Mouse (Mus musculus) cerebellum, adult 11 months (tissue): ENCODE data around the gene Rbm8a.

Experiments used
- DNase-seq: peaks from one replicate; pipeline ENCODE4 v3.0.0; 2022

The Rbm8a gene

DNA sequence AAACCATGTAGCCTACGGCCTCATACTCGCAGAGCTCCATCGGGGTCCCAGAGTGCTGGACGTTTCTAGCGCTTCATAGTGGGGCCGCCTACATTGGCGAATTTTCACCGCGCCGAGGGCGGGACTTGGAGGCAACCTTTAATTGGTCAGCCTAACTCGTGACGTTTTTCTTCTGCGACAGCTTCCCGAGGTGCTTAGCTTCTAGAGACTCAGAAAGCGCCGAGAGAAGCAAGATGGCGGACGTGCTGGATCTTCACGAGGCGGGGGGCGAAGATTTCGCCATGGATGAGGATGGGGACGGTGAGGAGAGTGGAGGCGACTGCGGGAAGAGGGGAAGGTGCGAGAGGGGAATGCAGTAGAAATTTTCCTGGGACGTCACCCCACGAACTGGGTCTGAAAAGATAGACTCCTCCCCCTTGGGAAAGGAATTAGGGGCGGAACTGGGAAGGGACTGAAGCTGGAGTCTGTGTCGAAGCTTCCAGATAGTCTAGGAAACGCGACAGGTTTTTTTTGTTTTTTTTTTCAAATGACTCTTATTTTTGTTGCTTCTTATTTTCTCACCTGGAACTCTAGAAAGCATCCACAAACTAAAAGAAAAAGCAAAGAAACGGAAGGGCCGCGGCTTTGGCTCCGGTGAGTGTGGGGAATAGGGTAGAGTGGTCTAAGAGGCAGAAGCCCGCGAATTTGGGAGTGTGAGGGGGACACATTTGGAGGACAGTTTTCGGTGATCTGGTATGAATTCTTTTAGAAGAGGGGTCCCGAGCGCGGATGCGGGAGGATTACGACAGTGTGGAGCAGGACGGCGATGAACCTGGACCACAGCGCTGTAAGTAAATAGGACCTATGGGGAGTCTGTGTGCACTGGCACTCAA, at the start of gene Rbm8a:
Gene Rbm8a (plus strand): TSS at position 205 of the 872 bp plus-strand sequence.
- DNase-seq: peak; percentile 93

DNA sequence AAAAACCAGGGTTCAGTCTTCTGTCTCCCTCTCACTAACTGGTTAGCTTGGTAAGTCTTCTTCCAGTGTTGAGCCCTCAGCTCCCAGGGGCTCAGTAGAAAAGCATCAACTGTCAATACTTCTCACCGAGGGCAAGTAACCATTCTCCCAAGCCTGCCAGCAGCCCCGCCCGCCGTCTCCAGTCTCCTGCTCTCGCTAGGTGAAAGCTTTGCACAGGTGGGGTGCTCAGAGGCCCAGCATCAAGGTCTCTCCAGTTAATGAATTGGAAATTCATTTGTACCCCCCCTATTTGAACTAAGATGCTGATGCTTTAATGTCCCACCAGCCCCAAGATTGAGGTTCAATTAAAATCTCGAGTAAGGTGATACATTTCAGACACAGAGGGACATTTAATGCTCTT, 48.6 kb upstream of the Rbm8a start:
- DNase-seq: no peak

DNA sequence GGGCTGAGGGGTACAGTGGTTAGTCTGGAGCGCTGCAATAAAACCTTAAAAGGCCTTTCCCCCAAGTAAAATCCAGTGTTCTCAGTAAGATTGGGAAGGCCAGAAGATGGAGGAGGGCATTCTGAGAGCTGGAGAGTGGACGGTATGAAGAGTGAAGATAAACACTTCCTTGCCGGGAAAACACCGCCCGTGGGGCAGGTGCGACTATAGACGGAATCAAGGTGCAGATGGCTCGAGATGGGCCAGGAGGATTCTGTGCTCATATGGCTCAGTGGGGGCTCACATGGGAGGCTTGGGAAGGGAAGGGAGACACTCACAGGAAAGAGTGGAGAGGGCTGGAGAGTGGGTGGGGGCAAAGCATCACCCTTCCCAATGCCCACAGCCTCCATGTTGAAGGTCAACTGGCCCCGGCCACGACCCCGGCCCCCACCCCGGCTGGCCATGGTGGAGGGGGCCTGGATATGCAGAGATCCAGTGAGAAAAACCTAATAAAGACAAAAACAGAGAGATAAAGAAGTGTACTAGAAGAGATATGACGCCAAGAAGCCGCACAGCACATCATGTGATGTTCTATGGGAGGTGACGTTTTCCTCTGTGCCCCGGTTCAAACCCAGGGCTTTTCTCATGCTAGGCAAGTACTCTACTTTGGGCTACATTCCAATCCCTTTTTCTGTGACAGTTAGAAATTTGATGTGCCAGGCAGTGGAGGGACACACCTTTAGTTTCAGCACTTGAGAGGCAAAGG, 47.8 kb upstream of the Rbm8a start:
- no peak for DNase-seq

DNA sequence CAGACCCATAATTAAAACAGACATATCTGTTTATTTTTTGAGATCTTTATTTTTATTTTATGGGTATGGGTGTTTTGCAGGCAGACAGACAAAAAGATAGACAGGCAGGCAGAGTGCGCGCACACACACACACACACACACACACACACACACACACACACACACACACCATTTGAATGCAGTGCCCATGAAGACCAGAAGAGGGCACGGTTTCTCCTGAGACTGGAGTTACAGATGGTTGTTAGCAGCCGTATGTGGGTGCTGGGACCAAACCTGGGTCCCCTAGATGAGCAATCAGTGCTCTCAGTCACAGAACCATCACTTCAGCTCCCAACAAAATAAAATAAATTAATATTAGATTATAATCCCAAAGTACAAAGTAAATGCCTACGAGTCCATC, 46.3 kb upstream of the Rbm8a start:
- no peak for DNase-seq

DNA sequence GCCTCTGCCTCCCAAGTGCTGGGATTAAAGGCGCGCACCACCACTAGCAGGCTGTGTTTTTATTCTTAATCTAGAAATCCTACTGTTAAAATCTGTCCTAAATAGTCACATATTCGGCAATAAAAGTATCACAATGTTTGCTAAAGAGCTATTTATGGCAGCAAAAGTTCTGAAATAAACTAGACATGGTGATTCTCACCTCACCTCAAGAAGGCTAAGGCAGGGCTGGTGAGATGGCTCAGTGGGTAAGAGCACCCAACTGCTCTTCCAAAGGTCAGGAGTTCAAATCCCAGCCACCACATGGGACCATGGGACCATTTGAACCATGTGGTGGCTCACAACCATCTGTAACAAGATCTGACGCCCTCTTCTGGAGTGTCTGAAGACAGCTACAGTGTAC, 39.1 kb upstream of the Rbm8a start:
- DNase-seq: no peak

DNA sequence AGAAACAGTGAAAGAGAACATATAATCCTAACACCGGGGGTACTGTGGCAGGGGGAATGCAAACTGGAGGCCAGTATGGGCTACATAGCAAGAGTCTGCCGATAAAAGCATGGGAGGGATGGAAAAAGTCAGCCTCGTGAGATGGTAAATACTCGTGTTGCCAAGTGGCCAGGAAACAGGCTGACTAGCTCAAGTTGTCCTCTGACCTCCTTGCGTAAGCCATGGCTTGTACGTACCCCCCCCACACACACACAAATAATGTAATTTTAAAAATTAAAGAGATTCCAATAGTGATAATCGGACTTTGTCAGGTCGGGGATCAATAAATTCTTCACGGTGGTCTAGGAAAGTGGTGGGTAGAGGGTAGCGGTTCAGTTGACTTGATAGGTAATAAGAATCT, 36.4 kb upstream of the Rbm8a start:
- peak; percentile 45 for DNase-seq

DNA sequence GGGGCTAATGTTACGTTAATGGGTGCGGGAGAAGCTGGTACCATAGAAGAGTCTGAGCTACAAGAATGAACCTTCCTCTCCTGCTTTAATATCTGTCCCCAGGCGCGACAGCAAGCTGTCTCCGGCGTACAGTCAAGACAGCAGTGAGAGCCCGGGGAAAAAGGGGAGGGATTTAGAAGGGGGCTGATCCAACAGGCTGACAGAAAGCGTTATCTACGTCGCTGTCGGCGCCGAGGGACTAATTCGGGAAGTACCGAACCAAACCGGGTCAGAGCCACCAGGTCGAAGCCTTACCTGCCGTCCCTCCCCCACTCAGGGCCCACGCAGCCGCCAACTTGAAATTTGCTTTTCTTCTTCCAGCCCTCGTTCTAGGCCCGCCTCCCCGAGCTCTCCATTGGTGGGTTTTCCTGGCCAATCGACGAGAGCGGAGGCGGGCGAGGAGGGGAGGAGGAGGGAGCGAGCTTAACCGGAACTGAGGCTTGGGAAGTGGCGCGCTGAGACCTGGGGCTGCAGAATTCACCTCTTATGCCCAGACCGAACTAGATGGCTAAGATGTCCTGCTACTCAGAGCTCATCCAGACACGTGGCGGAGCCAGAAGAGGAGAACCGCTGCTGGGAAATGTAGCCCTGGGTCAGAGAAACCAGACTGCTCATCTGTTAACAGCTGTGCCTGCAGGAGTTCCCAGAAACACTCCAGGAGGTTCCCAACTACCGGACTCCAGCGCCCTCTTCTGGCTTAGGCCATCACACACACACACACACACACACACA, 35.8 kb upstream of the Rbm8a start, which contains the start of gene Polr3gl:
Gene Polr3gl (minus strand): TSS at position 392 of the 771 bp plus-strand sequence.
- DNase-seq: peak; percentile 95

DNA sequence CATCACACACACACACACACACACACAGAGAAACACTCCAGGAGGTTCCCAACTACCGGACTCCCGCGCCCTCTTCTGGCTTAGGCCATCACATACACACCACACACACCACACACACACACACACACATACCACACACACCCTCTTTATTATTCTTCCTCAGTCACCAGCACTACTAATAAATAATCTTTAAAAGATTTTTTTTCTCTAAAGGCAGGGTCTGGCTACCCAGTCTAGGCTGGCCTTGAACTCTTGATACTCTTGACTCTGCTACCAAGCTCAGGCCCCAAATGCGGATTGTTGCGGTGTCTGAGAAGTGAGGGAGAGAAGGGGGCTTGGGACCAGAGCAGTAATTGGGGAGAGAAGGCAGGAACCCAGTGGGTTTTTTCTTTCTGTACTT, 34.9 kb upstream of the Rbm8a start:
- DNase-seq: no peak

DNA sequence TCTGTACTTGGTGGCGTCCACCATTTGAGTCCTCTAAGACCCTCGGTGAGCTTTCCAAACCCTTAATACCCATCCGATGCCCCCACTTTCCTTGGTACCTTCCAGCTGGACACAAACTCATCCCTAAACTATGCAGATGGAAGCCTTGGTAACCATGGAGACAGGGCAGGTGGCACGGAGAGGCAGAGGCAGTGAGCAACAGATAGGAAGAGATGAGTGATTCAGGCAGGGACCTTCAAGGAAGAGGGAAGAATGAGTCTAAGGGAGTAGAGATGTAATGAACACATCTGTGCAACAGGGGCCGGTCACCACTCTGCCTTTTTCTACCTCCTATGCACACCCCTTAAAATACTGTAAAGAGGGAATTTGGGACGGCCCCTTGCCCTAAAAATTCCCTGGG, 34.1 kb upstream of the Rbm8a start:
- DNase-seq: peak; percentile 46

DNA sequence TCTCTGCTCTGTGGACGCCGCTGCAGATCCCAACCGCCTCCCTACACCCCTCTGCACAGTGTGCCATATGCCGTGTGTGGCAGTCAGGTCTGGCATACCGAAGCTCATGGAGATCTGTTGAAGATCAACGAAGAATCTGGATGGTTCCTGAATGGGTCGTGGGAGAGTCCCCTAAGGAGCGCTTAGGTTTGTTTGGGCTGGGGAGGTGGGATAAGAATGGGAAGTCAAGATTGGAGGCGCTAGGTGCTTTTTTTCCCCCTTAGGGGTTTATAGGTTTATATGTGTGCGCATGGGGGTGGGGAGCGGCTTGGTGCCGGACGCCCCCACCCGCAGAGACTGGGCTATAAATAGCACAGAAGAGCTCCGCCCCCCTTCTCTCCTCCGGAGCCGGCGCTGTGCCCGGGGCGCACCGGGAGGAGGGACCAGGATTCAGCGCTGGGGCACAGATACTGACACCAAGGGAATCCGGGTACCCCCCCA, 33.5 kb upstream of the Rbm8a start, which contains the start of gene Ankrd34a:
Gene Ankrd34a (plus strand): TSS at position 409 of the 480 bp plus-strand sequence.
- DNase-seq: peak; percentile 90

DNA sequence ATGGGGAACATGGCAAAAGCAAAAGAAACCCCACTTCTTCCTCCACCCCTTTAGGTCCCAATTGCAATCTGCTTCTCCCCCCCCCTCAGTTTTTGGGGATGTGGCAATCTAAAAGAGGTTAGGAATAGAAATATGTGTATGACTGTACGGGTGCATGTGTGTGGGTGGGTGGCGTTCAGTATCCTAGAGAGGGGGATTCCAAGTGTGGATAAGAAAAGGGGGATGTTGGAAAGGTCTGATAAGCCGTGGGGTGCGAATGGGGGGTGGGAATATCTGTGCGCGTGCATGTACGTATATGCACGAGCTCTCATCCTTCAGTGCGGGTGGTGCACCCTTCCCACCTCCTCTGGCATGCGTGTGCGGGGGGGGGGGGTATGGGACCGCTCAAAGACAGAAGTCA, 32.9 kb upstream of the Rbm8a start:
- peak; percentile 40 for DNase-seq

DNA sequence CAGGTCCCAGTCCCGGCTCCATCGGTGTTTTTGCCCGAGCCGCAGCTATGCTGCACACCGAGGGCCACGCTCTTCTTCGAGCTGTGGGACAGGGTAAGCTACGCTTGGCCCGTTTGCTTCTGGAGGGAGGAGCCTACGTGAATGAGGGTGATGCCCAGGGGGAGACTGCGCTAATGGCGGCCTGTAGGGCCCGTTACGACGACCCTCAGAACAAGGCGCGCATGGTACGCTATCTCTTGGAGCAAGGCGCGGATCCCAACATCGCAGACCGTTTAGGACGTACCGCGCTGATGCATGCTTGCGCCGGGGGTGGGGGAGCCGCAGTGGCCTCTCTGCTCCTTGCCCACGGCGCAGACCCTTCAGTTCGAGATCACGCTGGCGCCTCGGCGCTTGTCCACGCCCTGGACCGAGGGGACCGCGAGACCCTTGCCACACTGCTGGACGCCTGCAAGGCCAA, 32.3 kb upstream of the Rbm8a start:
- DNase-seq: peak; percentile 51

DNA sequence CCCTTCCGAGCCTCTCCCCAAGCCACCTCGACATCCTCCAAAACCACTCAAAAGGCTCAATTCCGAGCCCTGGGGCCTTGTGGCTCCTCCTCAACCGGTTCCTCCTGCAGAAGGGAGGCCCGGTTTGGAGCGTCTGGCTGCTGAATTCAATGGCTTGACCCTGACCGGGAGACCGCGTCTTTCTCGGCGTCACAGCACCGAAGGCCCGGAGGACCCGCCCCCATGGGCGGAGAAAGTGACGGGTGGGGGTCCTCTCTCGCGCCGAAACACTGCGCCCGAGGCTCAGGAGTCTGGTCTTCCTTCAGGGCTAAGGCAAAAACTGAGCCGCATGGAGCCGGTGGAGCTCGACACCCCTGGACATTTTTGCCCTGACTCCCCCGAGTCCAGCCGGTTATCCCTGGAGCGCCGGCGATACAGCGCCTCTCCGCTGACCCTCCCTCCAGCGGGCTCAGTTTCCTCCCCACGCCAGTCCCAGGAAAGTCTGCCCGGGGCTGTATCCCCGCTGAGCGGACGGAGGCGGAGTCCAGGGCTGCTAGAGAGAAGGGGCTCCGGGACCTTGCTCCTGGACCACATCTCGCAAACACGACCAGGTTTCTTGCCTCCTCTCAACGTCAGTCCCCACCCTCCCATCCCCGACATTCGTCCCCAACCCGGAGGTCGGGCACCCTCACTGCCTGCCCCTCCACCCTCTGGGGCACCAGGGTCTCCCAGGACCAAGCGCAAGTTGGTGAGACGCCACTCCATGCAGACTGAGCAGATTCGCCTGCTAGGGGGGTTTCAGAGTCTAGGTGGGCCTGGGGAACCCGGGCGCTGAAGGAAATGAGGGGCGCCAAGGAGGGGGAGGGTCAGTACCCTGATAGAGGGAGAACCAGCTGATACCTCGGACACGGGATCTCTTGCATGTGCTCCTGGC, 31.3 kb upstream of the Rbm8a start:
- peak; percentile 60 for DNase-seq

DNA sequence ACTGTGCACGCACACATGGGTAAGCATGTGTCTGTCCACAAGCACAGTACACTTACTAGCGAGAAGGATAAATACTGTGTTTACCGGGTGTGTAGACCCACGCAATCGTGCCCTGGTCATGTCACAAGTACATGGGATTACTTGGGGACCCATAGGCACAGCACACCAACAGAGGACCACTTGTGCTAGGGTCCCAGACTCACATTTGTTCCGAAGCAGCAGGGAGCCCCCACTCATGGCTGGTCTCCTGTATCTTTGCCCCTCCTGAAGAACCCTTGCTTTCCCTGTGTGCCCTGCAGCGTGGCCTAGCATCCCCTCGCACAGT, 30.7 kb upstream of the Rbm8a start:
- DNase-seq: no peak

DNA sequence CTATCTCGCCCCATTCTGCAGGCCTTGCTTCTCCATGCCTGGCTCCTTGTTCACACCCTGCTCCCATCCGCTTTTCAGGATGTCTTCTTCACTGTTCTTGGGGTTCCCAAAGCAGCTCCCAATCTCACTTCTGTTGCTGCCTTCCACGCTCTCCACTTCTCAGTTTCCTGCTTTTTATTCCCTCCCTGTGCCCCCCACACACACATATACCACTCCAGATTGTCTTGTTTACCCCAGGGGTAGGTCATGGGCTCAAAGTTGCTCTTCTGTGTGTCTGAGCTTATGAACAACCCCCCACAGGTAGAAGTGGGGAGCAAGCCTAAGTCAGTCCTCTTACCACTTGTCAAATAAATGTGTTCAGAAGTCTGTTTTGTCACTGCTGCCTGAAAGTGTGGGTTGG, 30.3 kb upstream of the Rbm8a start:
- DNase-seq: no peak

DNA sequence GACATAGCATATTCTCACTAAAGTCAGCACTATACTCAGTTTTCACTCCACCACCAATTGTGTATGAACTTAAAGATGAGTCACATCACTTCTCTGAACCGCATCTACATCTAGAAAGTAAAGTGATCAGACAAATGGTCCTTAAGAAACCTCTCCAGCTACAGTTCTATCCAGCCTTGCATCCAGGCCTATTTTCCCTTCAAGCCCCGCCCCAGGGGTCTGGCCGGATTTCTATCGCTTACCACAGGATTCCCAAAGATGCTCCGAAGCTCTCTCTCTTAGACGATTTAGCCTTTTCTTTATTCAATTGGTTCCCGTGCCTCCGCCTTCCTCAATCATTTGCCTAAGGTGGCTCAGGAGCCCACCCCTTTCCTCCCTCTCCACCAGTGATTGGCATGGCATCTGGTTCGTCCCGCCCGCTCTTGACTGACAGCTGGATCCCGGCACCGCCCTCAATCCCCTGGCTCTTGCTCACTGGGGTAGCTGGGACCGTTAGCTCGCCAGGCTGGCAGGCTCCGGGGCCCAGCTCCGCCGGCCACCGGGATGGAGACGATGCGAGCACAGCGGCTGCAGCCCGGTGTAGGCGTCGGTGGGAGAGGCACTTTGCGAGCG, 29.0 kb upstream of the Rbm8a start, which contains the start of gene Lix1l:
Gene Lix1l (plus strand): TSS at position 511 of the 612 bp plus-strand sequence.
- peak; percentile 90 for DNase-seq

DNA sequence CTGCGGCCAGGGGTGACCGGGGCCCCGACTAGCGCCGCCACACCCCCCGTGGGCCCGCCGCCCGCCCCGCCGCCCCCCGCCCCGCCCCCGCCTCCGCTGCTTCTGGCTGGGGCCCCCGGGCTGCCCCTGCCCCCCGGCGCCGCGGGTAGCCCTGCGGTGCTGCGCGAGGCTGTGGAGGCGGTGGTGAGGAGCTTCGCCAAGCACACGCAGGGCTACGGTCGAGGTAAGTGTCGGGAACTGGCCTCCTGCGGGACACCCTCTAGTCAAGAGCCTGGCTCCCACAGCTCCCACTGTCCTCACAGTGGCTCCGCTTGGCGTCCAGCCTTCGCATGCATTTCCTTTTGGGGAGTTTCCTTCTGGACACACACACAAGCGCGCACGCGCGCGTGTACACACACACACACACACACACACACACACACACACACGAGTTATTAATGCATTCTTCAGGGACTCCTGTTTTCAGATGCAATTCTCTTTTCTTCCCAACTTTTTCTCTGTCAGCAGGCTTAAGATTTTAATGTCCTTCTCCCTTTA, 28.4 kb upstream of the Rbm8a start:
- DNase-seq: peak; percentile 69

DNA sequence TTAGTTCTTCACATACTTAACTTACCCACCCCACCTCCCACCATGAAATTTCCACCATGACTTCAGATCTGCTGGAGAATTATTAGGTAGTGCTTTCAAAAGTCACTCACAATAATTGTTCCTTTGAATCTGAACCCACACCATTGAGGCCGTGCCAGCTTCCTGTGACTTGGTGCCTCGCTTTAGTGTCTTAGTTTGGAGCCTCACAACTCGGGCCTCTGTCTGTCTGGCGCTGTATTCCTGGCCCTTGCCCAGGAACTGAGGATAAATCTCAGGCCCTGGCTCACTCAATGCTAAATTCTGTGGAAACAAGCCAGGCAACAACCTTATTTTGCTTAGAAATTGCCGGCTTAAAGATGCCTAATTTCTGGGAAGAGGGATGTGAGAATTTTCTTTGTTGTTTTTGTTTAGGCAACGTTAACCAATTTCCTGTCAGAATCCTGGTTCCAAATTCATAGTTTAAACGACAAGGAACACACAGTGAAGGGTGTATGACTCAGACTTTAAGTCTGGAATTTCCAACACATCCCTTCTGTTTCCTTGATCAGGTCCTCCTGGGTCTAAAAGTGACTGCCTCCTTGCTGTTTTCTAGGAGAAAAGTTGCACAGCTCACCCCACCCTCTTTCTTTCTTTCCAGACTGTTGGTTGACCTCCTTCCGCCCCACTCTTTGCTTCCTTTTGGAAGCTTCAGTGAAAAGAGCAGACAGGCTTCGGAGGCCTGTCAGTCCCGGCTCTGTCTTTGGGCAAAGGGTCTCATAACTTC, 27.6 kb upstream of the Rbm8a start:
- peak; percentile 42 for DNase-seq

DNA sequence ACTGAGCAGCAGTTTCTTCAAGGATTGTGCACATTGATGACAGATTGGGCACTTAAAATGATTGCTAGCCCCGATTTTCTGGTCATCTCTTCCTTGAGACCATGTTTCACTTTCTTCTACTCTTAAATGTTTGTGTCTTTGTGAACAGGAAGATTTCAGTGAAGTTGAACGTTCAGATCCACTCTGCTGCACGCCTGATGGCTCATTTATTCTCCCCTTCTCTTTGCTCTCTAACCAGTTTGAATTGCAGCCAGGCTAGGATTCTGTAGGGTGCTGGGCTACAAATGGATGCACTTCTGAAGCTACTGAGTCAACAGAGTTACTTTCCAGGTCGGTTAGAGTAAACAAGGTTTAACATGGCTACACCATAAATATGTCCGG, 27.0 kb upstream of the Rbm8a start:
- DNase-seq: no peak

DNA sequence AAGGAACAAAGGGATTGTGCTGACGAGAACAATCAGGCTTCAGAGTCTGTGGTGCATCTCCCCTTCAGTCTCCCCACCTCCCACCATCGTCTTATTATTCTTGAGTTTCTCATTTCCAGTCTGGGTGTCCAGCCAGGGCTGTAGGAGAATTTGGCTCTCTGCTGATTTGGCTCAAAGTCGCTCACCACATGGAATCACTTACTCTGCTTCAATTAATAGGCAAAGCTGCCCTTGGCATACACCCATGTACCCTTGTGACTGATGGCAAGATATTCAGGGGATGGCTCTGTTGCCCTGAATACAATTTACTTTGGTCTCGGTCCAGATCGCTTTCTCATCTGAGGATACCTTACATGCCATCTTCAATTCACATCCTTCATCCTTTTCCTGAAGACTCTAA, 26.4 kb upstream of the Rbm8a start:
- DNase-seq: peak; percentile 47
